Mouse (Mus musculus): ENCODE results near the gene Plin4. TPM values are rescaled to one million over a fixed set of nuclear protein-coding genes. Genes with fewer than 3 reads are reported as not detected.

The Plin4 gene
- total and polyA plus RNA-seq, 3 experiments, result 0.04 TPM; not detected in 1

- in situ Hi-C loops (cut with MboI; ENCODE audit: low pct_ligation_motif_present, low pct_unique_long_range_greater_than_20kb, low sequenced_read_pairs), result no loop called here
- Histone ChIP-seq H3K4me3 (replicated peaks in 1 of 3; ENCODE audit: low read depth in 2 of 3, low read length in 2 of 3, poor library complexity in 1 of 3) (no peak within 1 kb of the TSS), H3K4me2 (ENCODE audit: insufficient read depth, low read depth, poor library complexity, severe bottlenecking) (no peak within 1 kb of the TSS), H3K79me2 (replicated peaks; ENCODE audit: control insufficient read depth, extremely low read depth, insufficient read depth, poor library complexity, severe bottlenecking) (no peaks in the 10 kb centered on the region), H3K27ac (ENCODE audit: insufficient read depth, low read depth) (no peak within 1 kb of the TSS), H3K9me3 (replicated peaks; ENCODE audit: low read length) (peaks cover 20% of the 10 kb centered on the region), H3K4me1 (ENCODE audit: control insufficient read depth in 1 of 2, insufficient read depth in 2 of 2) (0 out of 4 replicates have a peak, but pooled peaks cover 0 to 2% of the 10 kb centered on the region in 2 experiments), H3K27me3 (replicated peaks) (peaks cover 24% of the 10 kb centered on the region), H3K9ac (ENCODE audit: insufficient read depth, low read depth) (no peak within 1 kb of the TSS), H3K36me3 (replicated peaks in 1 of 2; ENCODE audit: control insufficient read depth in 1 of 2, insufficient read depth in 1 of 2, low read length in 1 of 2) (peaks cover 0 to 19% of the 10 kb centered on the region in 2 experiments)
- dilution Hi-C loops (cut with MboI; ENCODE audit: extremely low pct_ligation_motif_present, extremely low pct_unique_long_range_greater_than_20kb, low sequenced_read_pairs), result no loop called here
- no peak for DNase-seq (ENCODE audit: extremely low read depth)
- TF ChIP-seq MEF2A (IDR thresholded peaks at IDR 0.05; ENCODE audit: borderline replicate concordance, low read depth, low read length) (no peak), NELFE (IDR thresholded peaks at IDR 0.05; ENCODE audit: low read depth, low read length) (no peak), ZMIZ1 (IDR thresholded peaks at IDR 0.05; ENCODE audit: low read depth, low read length) (no peak), PAX5 (IDR thresholded peaks at IDR 0.05; ENCODE audit: low read length) (no peak), RAD21 (IDR thresholded peaks at IDR 0.05; ENCODE audit: low read depth, low read length) (no peak), SIN3A (IDR thresholded peaks at IDR 0.05; ENCODE audit: low read length) (no peak), ZC3H11A (IDR thresholded peaks at IDR 0.05; ENCODE audit: low read depth, low read length) (no peak), ZKSCAN1 (IDR thresholded peaks at IDR 0.05; ENCODE audit: borderline replicate concordance, low read depth, low read length) (no peak), USF1 (IDR thresholded peaks at IDR 0.05; ENCODE audit: low read depth, low read length) (no peak), MAFK (IDR thresholded peaks at IDR 0.05; ENCODE audit: insufficient replicate concordance, low read length) (no peak), GABPA (IDR thresholded peaks at IDR 0.05; ENCODE audit: insufficient replicate concordance, low read depth, low read length) (no peak), POLR2AphosphoS2 (IDR thresholded peaks at IDR 0.05; ENCODE audit: low read depth, low read length) (no peak), JUN (IDR thresholded peaks at IDR 0.05; ENCODE audit: insufficient read depth, low read depth, low read length) (no peak)
Observed at GRCm38 (mm10) chr17:56121826-56122225, 12.2 kb upstream of the Plin4 start, which contains the start of gene Lrg1. Gene Lrg1, minus strand, starts transcription at chr17:56122001.

GRCm38 (mm10) chr17:56119981-56120880, 10.6 kb upstream of the Plin4 start:
- Histone ChIP-seq H3K4me2 (ENCODE audit: insufficient read depth, low read depth, poor library complexity, severe bottlenecking) (no peak overlapping the region), H3K4me1 (ENCODE audit: control insufficient read depth in 1 of 2, insufficient read depth in 2 of 2) (0 out of 4 replicates have a peak, but pooled peaks cover 0 to 2% of the 10 kb centered on the region in 2 experiments), H3K79me2 (replicated peaks; ENCODE audit: control insufficient read depth, extremely low read depth, insufficient read depth, poor library complexity, severe bottlenecking) (no peaks in the 10 kb centered on the region), H3K4me3 (replicated peaks in 1 of 3; ENCODE audit: low read depth in 2 of 3, low read length in 2 of 3, poor library complexity in 1 of 3) (no peak overlapping the region), H3K9ac (ENCODE audit: insufficient read depth, low read depth) (no peak overlapping the region), H3K27me3 (replicated peaks) (peaks cover 24% of the 10 kb centered on the region), H3K9me3 (replicated peaks; ENCODE audit: low read length) (peaks cover 20% of the 10 kb centered on the region), H3K27ac (ENCODE audit: insufficient read depth, low read depth) (no peak overlapping the region), H3K36me3 (replicated peaks in 1 of 2; ENCODE audit: control insufficient read depth in 1 of 2, insufficient read depth in 1 of 2, low read length in 1 of 2) (peaks cover 0 to 12% of the 10 kb centered on the region in 2 experiments)
- TF ChIP-seq KAT2A (IDR thresholded peaks at IDR 0.05; ENCODE audit: insufficient replicate concordance, low read length) (no peak), MEF2A (IDR thresholded peaks at IDR 0.05; ENCODE audit: borderline replicate concordance, low read depth, low read length) (no peak), GABPA (IDR thresholded peaks at IDR 0.05; ENCODE audit: insufficient replicate concordance, low read depth, low read length) (no peak), MAX (IDR thresholded peaks at IDR 0.05; ENCODE audit: low read length) (no peak), JUN (IDR thresholded peaks at IDR 0.05; ENCODE audit: insufficient read depth, low read depth, low read length) (no peak)
- DNase-seq (ENCODE audit: extremely low read depth), result no peak
- dilution Hi-C loops (cut with MboI; ENCODE audit: extremely low pct_ligation_motif_present, extremely low pct_unique_long_range_greater_than_20kb, low sequenced_read_pairs) (no loop called here), in situ Hi-C loops (cut with MboI; ENCODE audit: low pct_ligation_motif_present, low pct_unique_long_range_greater_than_20kb, low sequenced_read_pairs) (loop anchor here (5.0 kb wide), 1 partner anchor 38 kb away; no protein-coding TSS in a partner anchor)
